Mouse (Mus musculus) cerebellum, adult 2 months (tissue): ENCODE data around the gene Mybpc1.
"Not testable (repeated sequence)": the region's sequence is repeated elsewhere in the genome, so short reads cannot be mapped to it uniquely, and the experiment has no call there.

Experiments
- CTCF ChIP-seq: fragments of 200-500 bp; IDR thresholded peaks from 2 replicates; pipeline ENCODE4 v1.5.1; 2011; ENCODE audit warnings: low read depth, mild to moderate bottlenecking, control low read depth, low read length, moderate library complexity, borderline replicate concordance; ENCODE audit not compliant: insufficient read depth
- POLR2A ChIP-seq: fragments of 200-500 bp; IDR thresholded peaks from 2 replicates; pipeline ENCODE4 v1.6.1; 2011; ENCODE audit warnings: low read length, control low read depth, borderline replicate concordance; ENCODE audit not compliant: insufficient read depth

GRCm38 (mm10) chr10:88515049-88515448, 89.9 kb downstream of the Mybpc1 start:
- not testable (repeated sequence) for TF ChIP-seq CTCF, POLR2A
